Mouse (Mus musculus) MEL (cell line): ENCODE data around the gene Nkx1-1. TPM values are rescaled to one million over a fixed set of nuclear protein-coding genes. Genes with fewer than 3 reads are reported as not detected.

Experiments
- DNase-seq: peaks from one replicate; pipeline ENCODE4 v3.0.0; 2011; ENCODE audit warnings: low read depth, low spot score
- H3K27ac ChIP-seq: 2 replicates; pipeline ENCODE4 v1.5.1; 2012; ENCODE audit warnings: low read depth, mild to moderate bottlenecking, control low read depth, low read length, moderate library complexity; ENCODE audit not compliant: control insufficient read depth
- H3K27me3 ChIP-seq, 2 experiments: fragments of 150-350 bp in 1 of 2; sonication (generic) in 1 of 2; 2 replicates each; pipeline ENCODE4 v1.6.1; 2012; ENCODE audit warnings: low read length in 2 of 2, mild to moderate bottlenecking in 2 of 2, improper control_type of control experiment in 1 of 2, moderate library complexity in 1 of 2; ENCODE audit not compliant: insufficient read depth in 2 of 2, control insufficient read depth in 1 of 2
- H3K36me3 ChIP-seq, 2 experiments: 2 replicates each; pipeline ENCODE4 v1.6.1; 2012 to 2014; ENCODE audit warnings: low read length in 2 of 2, improper control_type of control experiment in 1 of 2, inconsistent platforms in 1 of 2, mild to moderate bottlenecking in 1 of 2; ENCODE audit not compliant: insufficient read depth in 2 of 2, control insufficient read depth in 1 of 2
- H3K4me1 ChIP-seq, 2 experiments: fragments of 150-350 bp in 1 of 2; sonication (generic) in 1 of 2; 2 replicates each; pipeline ENCODE4 v1.6.1; 2012; ENCODE audit warnings: low read length in 2 of 2, improper control_type of control experiment in 1 of 2, mild to moderate bottlenecking in 1 of 2; ENCODE audit not compliant: insufficient read depth in 2 of 2, control insufficient read depth in 1 of 2
- H3K4me3 ChIP-seq, 2 experiments: fragments of 150-350 bp in 1 of 2; sonication (generic) in 1 of 2; 2 replicates each; pipeline ENCODE4 v1.5.1; 2012; ENCODE audit warnings: low read depth in 2 of 2, low read length in 2 of 2, mild to moderate bottlenecking in 2 of 2, moderate library complexity in 2 of 2, control low read depth in 1 of 2, improper control_type of control experiment in 1 of 2; ENCODE audit not compliant: control insufficient read depth in 1 of 2, insufficient read depth in 1 of 2
- H3K79me2 ChIP-seq: 2 replicates; pipeline ENCODE4 v1.6.1; 2012; ENCODE audit warnings: mild to moderate bottlenecking, low read length, moderate library complexity; ENCODE audit not compliant: control insufficient read depth, poor library complexity, insufficient read depth
- H3K9ac ChIP-seq: 2 replicates; pipeline ENCODE4 v1.6.1; 2012; ENCODE audit warnings: low read depth, mild to moderate bottlenecking, control low read depth, low read length, moderate library complexity; ENCODE audit not compliant: control insufficient read depth, poor library complexity, severe bottlenecking
- H3K9me3 ChIP-seq: fragments of 150-350 bp; sonication (generic); replicated peaks from 2 replicates; pipeline ENCODE4 v1.6.1; 2012; ENCODE audit warnings: mild to moderate bottlenecking, low read length, improper control_type of control experiment, moderate library complexity; ENCODE audit not compliant: insufficient read depth
- CHD1 ChIP-seq: IDR thresholded peaks from 2 replicates; pipeline ENCODE4 v1.6.1; 2012; ENCODE audit warnings: low read depth, mild to moderate bottlenecking, inconsistent platforms, low read length, improper control_type of control experiment
- CTCF ChIP-seq, 3 experiments: IDR thresholded peaks in 2 of 3; conservative IDR thresholded peaks in 1 of 3; 2 replicates each; pipeline ENCODE4 v1.5.1; 2011 to 2012; ENCODE audit warnings: low read length in 3 of 3, low read depth in 2 of 3, mild to moderate bottlenecking in 2 of 3, improper control_type of control experiment in 1 of 3, inconsistent platforms in 1 of 3, mixed read lengths in 1 of 3, moderate library complexity in 1 of 3; ENCODE audit not compliant: control insufficient read depth in 1 of 3, insufficient read depth in 1 of 3, poor library complexity in 1 of 3, severe bottlenecking in 1 of 3
- E2F4 ChIP-seq: IDR thresholded peaks from 2 replicates; pipeline ENCODE4 v1.6.1; 2011; ENCODE audit warnings: low read depth, low read length, improper control_type of control experiment, borderline replicate concordance
- GABPA ChIP-seq: IDR thresholded peaks from 2 replicates; pipeline ENCODE4 v1.6.1; 2012; ENCODE audit warnings: low read depth, mild to moderate bottlenecking, inconsistent platforms, low read length, improper control_type of control experiment, moderate library complexity
- HCFC1 ChIP-seq: IDR thresholded peaks from 2 replicates; pipeline ENCODE4 v1.6.1; 2012; ENCODE audit warnings: low read depth, mild to moderate bottlenecking, inconsistent platforms, low read length, improper control_type of control experiment, moderate library complexity
- JUND ChIP-seq: IDR thresholded peaks from 2 replicates; pipeline ENCODE4 v1.6.1; 2011; ENCODE audit warnings: low read depth, mild to moderate bottlenecking, improper control_type of control experiment, low read length
- KAT2A ChIP-seq: conservative IDR thresholded peaks from 2 replicates; pipeline ENCODE4 v1.6.1; 2012; ENCODE audit warnings: low read depth, low read length, improper control_type of control experiment, inconsistent platforms
- MAX ChIP-seq: IDR thresholded peaks from 2 replicates; pipeline ENCODE4 v1.6.1; 2011; ENCODE audit warnings: low read length, improper control_type of control experiment
- MAZ ChIP-seq: IDR thresholded peaks from 2 replicates; pipeline ENCODE4 v1.6.1; 2012; ENCODE audit warnings: low read depth, mild to moderate bottlenecking, inconsistent platforms, low read length, improper control_type of control experiment
- MEF2A ChIP-seq: IDR thresholded peaks from 2 replicates; pipeline ENCODE4 v1.6.1; 2014; ENCODE audit warnings: low read depth, mild to moderate bottlenecking, inconsistent platforms, low read length, improper control_type of control experiment; ENCODE audit not compliant: poor library complexity, insufficient replicate concordance, severe bottlenecking; ENCODE audit errors: extremely low read depth
- MYB ChIP-seq: IDR thresholded peaks from 2 replicates; pipeline ENCODE4 v1.6.1; 2011; ENCODE audit warnings: mild to moderate bottlenecking, low read depth, low read length, improper control_type of control experiment
- MYC ChIP-seq: IDR thresholded peaks from 2 replicates; pipeline ENCODE4 v1.6.1; 2011; ENCODE audit warnings: low read depth, mild to moderate bottlenecking, low read length, improper control_type of control experiment, moderate library complexity
- NELFE ChIP-seq: IDR thresholded peaks from 2 replicates; pipeline ENCODE4 v1.6.1; 2011; ENCODE audit warnings: low read depth, low read length, improper control_type of control experiment
- NRF1 ChIP-seq: IDR thresholded peaks from 2 replicates; pipeline ENCODE4 v1.6.1; 2014; ENCODE audit warnings: low read depth, mild to moderate bottlenecking, inconsistent platforms, low read length, improper control_type of control experiment, moderate library complexity; ENCODE audit not compliant: poor library complexity, insufficient read depth, severe bottlenecking
- RAD21 ChIP-seq: IDR thresholded peaks from 2 replicates; pipeline ENCODE4 v1.6.1; 2011; ENCODE audit warnings: mild to moderate bottlenecking, low read depth, low read length, improper control_type of control experiment
- TBP ChIP-seq: IDR thresholded peaks from 2 replicates; pipeline ENCODE4 v1.8.0; 2011; ENCODE audit warnings: low read depth, low read length, improper control_type of control experiment
- TCF12 ChIP-seq: IDR thresholded peaks from 2 replicates; pipeline ENCODE4 v1.6.1; 2014; ENCODE audit warnings: low read depth, mild to moderate bottlenecking, inconsistent platforms, low read length, improper control_type of control experiment, moderate library complexity
- UBTF ChIP-seq: IDR thresholded peaks from 2 replicates; pipeline ENCODE4 v1.6.1; 2012; ENCODE audit warnings: low read depth, mild to moderate bottlenecking, inconsistent platforms, low read length, improper control_type of control experiment, moderate library complexity, borderline replicate concordance; ENCODE audit not compliant: insufficient read depth
- USF1 ChIP-seq: IDR thresholded peaks from 2 replicates; pipeline ENCODE4 v1.6.1; 2014; ENCODE audit warnings: low read depth, mild to moderate bottlenecking, inconsistent platforms, low read length, improper control_type of control experiment, moderate library complexity
- ZKSCAN1 ChIP-seq: IDR thresholded peaks from 2 replicates; pipeline ENCODE4 v1.6.1; 2012; ENCODE audit warnings: low read depth, mild to moderate bottlenecking, inconsistent platforms, low read length, improper control_type of control experiment, moderate library complexity
- ZMIZ1 ChIP-seq: IDR thresholded peaks from 2 replicates; pipeline ENCODE4 v1.6.1; 2012; ENCODE audit warnings: low read depth, mild to moderate bottlenecking, inconsistent platforms, low read length, improper control_type of control experiment, moderate library complexity
- polyA plus RNA-seq, 2 experiments: library from polyadenylated mRNA; stranded (reverse) in 1 of 2; unstranded in 1 of 2; fragments of >175 nt in 1 of 2; fragments of >200 nt in 1 of 2; gene quantifications; 2 replicates each; pipeline versions ENCODE4 v1.2.1 to v1.2.4; 2012; ENCODE audit warnings: low replicate concordance in 2 of 2, low read depth in 1 of 2; ENCODE audit not compliant: insufficient read length in 2 of 2, insufficient read depth in 1 of 2, missing spikeins in 1 of 2
- total RNA-seq: library from RNA; depleted of rRNA; stranded (reverse); fragments of 300-350 nt; gene quantifications from 2 replicates; pipeline ENCODE4 v1.2.3, GENCODE M21; 2012

Nkx1-1 gene
- total and polyA plus RNA-seq, 3 experiments, result not detected

DNA sequence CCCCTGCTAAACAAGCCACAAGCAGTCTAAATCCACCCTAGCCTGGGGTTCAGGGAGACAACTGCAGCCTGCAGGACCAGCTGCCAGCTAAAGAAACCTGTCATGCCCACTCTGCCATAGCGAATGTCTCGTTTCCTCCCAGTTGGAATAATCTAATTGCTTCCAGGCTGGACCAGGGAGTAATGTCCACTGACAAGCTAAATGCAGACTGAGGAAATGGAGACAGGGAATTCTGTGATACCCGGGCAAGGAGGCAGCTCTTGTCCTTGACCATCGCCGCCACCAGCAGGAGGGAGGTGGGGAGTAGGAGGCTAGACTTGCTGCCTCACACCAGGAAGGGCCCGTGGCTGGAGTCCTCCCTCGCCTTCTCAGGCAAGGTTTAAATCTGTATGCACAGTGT lies 30.6 kb upstream of the Nkx1-1 start:
- Histone ChIP-seq H3K79me2 (no peaks in the 10 kb centered on the region), H3K36me3 (no peaks in the 10 kb centered on the region), H3K4me1 (no peaks in the 10 kb centered on the region), H3K27ac (no peak overlapping the region), H3K9me3 (no peaks in the 10 kb centered on the region), H3K4me3 (no peak overlapping the region), H3K9ac (no peak overlapping the region), H3K27me3 (no peaks in the 10 kb centered on the region; a peak in 1 of 4 replicates)
- no peak for DNase-seq
- TF ChIP-seq MYC, result no peak

DNA sequence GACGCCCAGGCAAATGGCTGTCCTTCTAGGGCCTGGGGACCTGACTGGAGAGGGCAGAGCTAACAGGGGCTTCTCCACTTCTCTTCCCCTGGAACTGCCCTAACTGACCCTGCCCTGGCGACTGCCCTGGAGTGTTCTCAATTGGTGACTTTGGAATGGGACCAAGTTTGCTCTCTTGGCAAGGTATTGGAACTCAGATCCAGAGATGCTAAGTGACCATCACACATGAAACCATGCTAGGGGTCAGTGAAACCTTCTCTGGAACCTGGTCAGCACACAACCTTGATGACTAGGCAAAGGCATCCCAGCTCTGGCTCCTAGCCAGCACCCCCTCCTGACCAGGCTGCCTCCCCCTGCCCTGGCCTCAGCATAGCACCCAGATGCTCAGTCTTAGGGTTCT lies 25.3 kb upstream of the Nkx1-1 start:
- H3K36me3 ChIP-seq, result no peaks in the 10 kb centered on the region
- no peaks in the 10 kb centered on the region for H3K9me3 ChIP-seq
- peaks cover 0 to 1% of the 10 kb centered on the region in 2 experiments; a peak in 1 of 4 replicates for H3K27me3 ChIP-seq
- no peak overlapping the region for H3K27ac ChIP-seq
- H3K4me1 ChIP-seq, result no peaks in the 10 kb centered on the region
- no peaks in the 10 kb centered on the region for H3K79me2 ChIP-seq
- no peak for TF ChIP-seq NELFE
- no peak for TF ChIP-seq HCFC1
- no peak for TF ChIP-seq UBTF
- no peak for TF ChIP-seq ZKSCAN1
- TF ChIP-seq MAZ, result no peak
- no peak for TF ChIP-seq GABPA
- no peak for TF ChIP-seq TCF12
- no peak for TF ChIP-seq TBP
- TF ChIP-seq E2F4, result no peak
- TF ChIP-seq MYC, result no peak
- no peak for TF ChIP-seq CTCF (IDR thresholded peaks at IDR 0.05 in 2 of 3, conservative IDR thresholded peaks at IDR 0.05 in 1 of 3; ENCODE audit: control insufficient read depth in 1 of 3, insufficient read depth in 1 of 3, low read depth in 2 of 3, low read length in 3 of 3, poor library complexity in 1 of 3, severe bottlenecking in 1 of 3)
- no peak for TF ChIP-seq KAT2A
- no peak for TF ChIP-seq JUND
- TF ChIP-seq ZMIZ1, result no peak
- TF ChIP-seq RAD21, result no peak
- TF ChIP-seq, all 39 proteins: peak for 0
- H3K4me3 ChIP-seq, result no peak overlapping the region
- DNase-seq, result no peak
- H3K9ac ChIP-seq, result no peak overlapping the region

DNA sequence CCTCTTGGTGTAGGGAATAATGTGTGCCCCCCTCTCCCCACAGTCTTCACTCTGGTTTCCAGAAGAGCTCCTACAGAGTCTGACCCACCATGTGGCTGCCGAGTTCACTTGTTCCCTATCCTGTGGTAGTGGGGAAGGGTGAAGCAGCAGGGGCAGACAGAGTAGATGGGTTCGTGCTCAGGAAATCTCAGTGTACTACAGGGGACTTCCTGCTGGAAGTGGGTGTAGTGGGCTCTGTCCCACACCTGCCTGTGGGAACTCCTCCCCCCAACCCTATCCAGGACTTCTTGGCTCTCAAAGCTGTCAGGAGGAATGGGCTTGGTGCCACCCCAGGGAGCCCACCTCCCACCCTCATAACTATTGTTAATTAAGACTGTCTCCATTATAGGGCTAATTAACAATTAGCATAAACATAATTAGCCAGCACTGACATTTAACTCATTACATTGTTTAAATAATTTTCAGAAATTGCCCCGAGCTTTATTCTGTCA lies 24.4 kb upstream of the Nkx1-1 start:
- Histone ChIP-seq H3K27ac (no peak overlapping the region), H3K79me2 (no peaks in the 10 kb centered on the region), H3K4me3 (no peak overlapping the region), H3K36me3 (no peaks in the 10 kb centered on the region), H3K9me3 (no peaks in the 10 kb centered on the region)
- TF ChIP-seq UBTF (no peak), MEF2A (no peak), MAX (no peak), USF1 (no peak), NRF1 (no peak), CHD1 (no peak), NELFE (no peak), MYB (no peak)
- TF ChIP-seq, all 39 proteins: peak for 0
- Histone ChIP-seq H3K9ac (no peak overlapping the region), H3K4me1 (no peaks in the 10 kb centered on the region), H3K27me3 (peaks cover 0 to 1% of the 10 kb centered on the region in 2 experiments; a peak in 1 of 4 replicates)
- no peak for DNase-seq
